Mouse (Mus musculus) neural tube, embryonic 11.5 days (tissue): Measurements from ENCODE around the gene Hspbap1. TPM values are rescaled to one million over a fixed set of nuclear protein-coding genes. Genes with fewer than 3 reads are reported as not detected.

ENCODE experiments used
- ATAC-seq: fragments of 200-750 bp; cut with Nextera tagmentation; 2 replicates; pipeline ENCODE4 v1.8.0; 2017; ENCODE audit warnings: moderate number of reproducible peaks, mild to moderate bottlenecking, moderate TSS enrichment, moderate library complexity; ENCODE audit not compliant: insufficient read depth, low FRiP score, low TSS enrichment
- DNase-seq: peaks from one replicate; pipeline ENCODE4 v3.0.0-alpha.2; 2015; ENCODE audit warnings: low spot score
- H3K27ac ChIP-seq: fragments of 300-500 bp; sonication (generic); 2 replicates; pipeline ENCODE4 v1.5.1; 2014; ENCODE audit warnings: low read depth, mild to moderate bottlenecking, low read length
- H3K27me3 ChIP-seq: fragments of 300-500 bp; sonication (generic); 2 replicates; pipeline ENCODE4 v1.6.1; 2014; ENCODE audit warnings: mild to moderate bottlenecking, low read length, mixed read lengths; ENCODE audit not compliant: control insufficient read depth, insufficient read depth
- H3K36me3 ChIP-seq: fragments of 300-500 bp; sonication (generic); 2 replicates; pipeline ENCODE4 v1.6.1; 2014; ENCODE audit warnings: mild to moderate bottlenecking, low read length, moderate library complexity, mixed read lengths; ENCODE audit not compliant: control insufficient read depth, insufficient read depth
- H3K4me1 ChIP-seq: fragments of 300-500 bp; sonication (generic); 2 replicates; pipeline ENCODE4 v1.6.1; 2014; ENCODE audit warnings: low read length, mixed read lengths; ENCODE audit not compliant: control insufficient read depth, insufficient read depth
- H3K4me2 ChIP-seq: fragments of 300-500 bp; sonication (generic); 2 replicates; pipeline ENCODE4 v1.6.1; 2014; ENCODE audit warnings: low read depth, mild to moderate bottlenecking, moderate library complexity
- H3K4me3 ChIP-seq: fragments of 300-500 bp; sonication (generic); 2 replicates; pipeline ENCODE4 v1.5.1; 2014; ENCODE audit warnings: low read depth, low read length
- H3K9ac ChIP-seq: fragments of 300-500 bp; sonication (generic); 2 replicates; pipeline ENCODE4 v1.6.1; 2014; ENCODE audit warnings: mild to moderate bottlenecking, low read length
- H3K9me3 ChIP-seq: fragments of 300-500 bp; sonication (generic); 2 replicates; pipeline ENCODE4 v1.6.1; 2016; ENCODE audit warnings: low read length; ENCODE audit not compliant: control insufficient read depth
- WGBS: fragments of 180-500 bp; shearing (Covaris S2); extraction: QIAGEN DNeasy Blood & Tissue Kit; methylation state at CpG from one replicate; pipeline ENCODE4 v1.1.7; 2014; 5-methylcytosine and 5-hydroxymethylcytosine counted together
- polyA plus RNA-seq: library from polyadenylated mRNA; unstranded; fragments of >200 nt; fragmentation: Nextera tagmentation; extraction: Ambion mirVana; gene quantifications from 2 replicates; pipeline ENCODE4 v1.2.1, GENCODE M21; 2014

Hspbap1 gene
- polyA plus RNA-seq, 1 experiment from 2014 or later: 23.8 TPM

- Histone ChIP-seq H3K27ac (no peak overlapping the region), H3K4me3 (no peak overlapping the region), H3K4me1 (peaks cover 3% of the 10 kb centered on the region; the same call in 1 of the 2 replicates), H3K9ac (no peak overlapping the region), H3K4me2 (no peak overlapping the region), H3K36me3 (no peaks in the 10 kb centered on the region), H3K9me3 (no peaks in the 10 kb centered on the region), H3K27me3 (peaks cover 22% of the 10 kb centered on the region)
- 71% methylated on average over 6 of the region's 6 CpGs for WGBS
- ATAC-seq (no peak), DNase-seq (no peak)
Observed at GRCm38 (mm10) chr16:35869656-35870055, 99.5 kb downstream of the Hspbap1 start.

- H3K27me3 ChIP-seq: peaks cover 22% of the 10 kb centered on the region
- peak overlapping the region; percentile 51 for H3K4me3 ChIP-seq
- DNase-seq: peak; percentile 44
- H3K9me3 ChIP-seq: no peaks in the 10 kb centered on the region
- H3K36me3 ChIP-seq: no peaks in the 10 kb centered on the region
- H3K27ac ChIP-seq: no peak overlapping the region
- peak overlapping the region; percentile 81 for H3K4me2 ChIP-seq
- WGBS: 1% methylated on average over 12 of the region's 12 CpGs
- no peak for ATAC-seq
- peaks cover 3% of the 10 kb centered on the region; the same call in 1 of the 2 replicates for H3K4me1 ChIP-seq
- peak overlapping the region; percentile 59 for H3K9ac ChIP-seq
Observed at GRCm38 (mm10) chr16:35870581-35871047, 100.4 kb downstream of the Hspbap1 start.

GRCm38 (mm10) chr16:35871048-35871851, 101.1 kb downstream of the Hspbap1 start, which contains the start of gene Parp14:
Parp14 (minus strand) TSS chr16:35871544.
- Histone ChIP-seq H3K4me1 (peaks cover 3% of the 10 kb centered on the region; the same call in 1 of the 2 replicates), H3K9ac (peak within 1 kb of the TSS; percentile 59), H3K27ac (no peak within 1 kb of the TSS), H3K4me3 (peak within 1 kb of the TSS; percentile 51), H3K4me2 (peak within 1 kb of the TSS; percentile 81), H3K36me3 (no peaks in the 10 kb centered on the region), H3K9me3 (no peaks in the 10 kb centered on the region), H3K27me3 (peaks cover 22% of the 10 kb centered on the region)
- no peak for ATAC-seq
- peak; percentile 40 for DNase-seq
- WGBS: 2% methylated on average over 38 of the region's 38 CpGs

GRCm38 (mm10) chr16:35871898-35872297, 101.7 kb downstream of the Hspbap1 start:
- Histone ChIP-seq H3K4me1 (peaks cover 3% of the 10 kb centered on the region; the same call in 1 of the 2 replicates), H3K27ac (no peak overlapping the region), H3K4me2 (peak overlapping the region; percentile 81), H3K36me3 (no peaks in the 10 kb centered on the region), H3K9ac (no peak overlapping the region), H3K27me3 (peaks cover 22% of the 10 kb centered on the region), H3K4me3 (peak overlapping the region; percentile 51; the same call in 1 of the 2 replicates), H3K9me3 (no peaks in the 10 kb centered on the region)
- DNase-seq: no peak
- no peak for ATAC-seq
- WGBS: 36% methylated on average over 12 of the region's 12 CpGs

- H3K4me2 ChIP-seq: no peak overlapping the region
- no peak overlapping the region for H3K4me3 ChIP-seq
- peaks cover 3% of the 10 kb centered on the region; the same call in 1 of the 2 replicates for H3K4me1 ChIP-seq
- DNase-seq: no peak
- no peaks in the 10 kb centered on the region for H3K9me3 ChIP-seq
- WGBS: 41% methylated on average over 14 of the region's 14 CpGs
- H3K36me3 ChIP-seq: no peaks in the 10 kb centered on the region
- H3K27ac ChIP-seq: no peak overlapping the region
- no peak overlapping the region for H3K9ac ChIP-seq
- H3K27me3 ChIP-seq: peaks cover 22% of the 10 kb centered on the region
- no peak for ATAC-seq
Observed at GRCm38 (mm10) chr16:35872410-35873006, 102.3 kb downstream of the Hspbap1 start.

GRCm38 (mm10) chr16:35874416-35874815, 104.2 kb downstream of the Hspbap1 start:
- peaks cover 3% of the 10 kb centered on the region; the same call in 1 of the 2 replicates for H3K4me1 ChIP-seq
- no peak for ATAC-seq
- no peak overlapping the region for H3K4me3 ChIP-seq
- H3K9ac ChIP-seq: no peak overlapping the region
- no peaks in the 10 kb centered on the region for H3K9me3 ChIP-seq
- 37% methylated on average over 3 of the region's 3 CpGs for WGBS
- peak; percentile 39 for DNase-seq
- H3K4me2 ChIP-seq: no peak overlapping the region
- peaks cover 22% of the 10 kb centered on the region for H3K27me3 ChIP-seq
- H3K27ac ChIP-seq: no peak overlapping the region
- no peaks in the 10 kb centered on the region for H3K36me3 ChIP-seq

Other genes with a start within 250 kb of the Hspbap1 start
- 28.1 and 28.9 TPM in 2 replicates for gene Sema5b, start 229.2 kb upstream of the Hspbap1 start, polyA plus RNA-seq
- 20.5 and 20.9 TPM in 2 replicates for gene Dirc2, start 1.0 kb upstream of the Hspbap1 start, polyA plus RNA-seq
- gene Parp14, start 101.2 kb downstream of the Hspbap1 start, polyA plus RNA-seq: 0.19 and 0.31 TPM in 2 replicates
- gene Parp9, start 168.1 kb downstream of the Hspbap1 start, polyA plus RNA-seq: 3.1 and 3.4 TPM in 2 replicates
- gene Dtx3l, start 168.8 kb downstream of the Hspbap1 start, polyA plus RNA-seq: 1.9 and 3.2 TPM in 2 replicates
- gene Kpna1, start 208.4 kb downstream of the Hspbap1 start, polyA plus RNA-seq: 89.7 and 92.5 TPM in 2 replicates